Mouse (Mus musculus) megakaryocyte, embryonic 14.5 days (primary cell): ENCODE measurements around the gene Olfr32. TPM values are rescaled to one million over a fixed set of nuclear protein-coding genes. Genes with fewer than 3 reads are reported as not detected.
"Not testable (repeated sequence)": the region's sequence is repeated elsewhere in the genome, so short reads cannot be mapped to it uniquely, and the experiment has no call there.

ENCODE experiments used
- H3K27me3 ChIP-seq: replicated peaks from 2 replicates; pipeline ENCODE3; 2012; ENCODE audit warnings: inconsistent platforms
- H3K36me3 ChIP-seq: replicated peaks from 2 replicates; pipeline ENCODE3; 2012; ENCODE audit warnings: low read length, inconsistent platforms, mixed read lengths
- H3K4me1 ChIP-seq: 2 replicates; pipeline ENCODE4 v1.6.1; 2012; ENCODE audit warnings: inconsistent platforms
- H3K4me3 ChIP-seq: replicated peaks from 2 replicates; pipeline ENCODE3; 2012; ENCODE audit warnings: moderate library complexity, mild to moderate bottlenecking, inconsistent platforms
- H3K9me3 ChIP-seq: 2 replicates; pipeline ENCODE4 v1.6.1; 2012; ENCODE audit warnings: inconsistent platforms
- FLI1 ChIP-seq: IDR thresholded peaks from 2 replicates; pipeline ENCODE4 v1.6.1; 2012; ENCODE audit warnings: low read length, inconsistent platforms, mixed read lengths
- GATA1 ChIP-seq: IDR thresholded peaks from 3 replicates; pipeline ENCODE4 v1.6.1; 2012; ENCODE audit warnings: mixed read lengths, low read length, inconsistent platforms, borderline replicate concordance
- polyA plus RNA-seq: library from polyadenylated mRNA; stranded (reverse); fragments of >175 nt; gene quantifications from 2 replicates; pipeline ENCODE4 v1.2.3, GENCODE M21; 2012; ENCODE audit warnings: low replicate concordance; ENCODE audit not compliant: insufficient read depth

Olfr32 gene
- not detected in 2 replicates for polyA plus RNA-seq

GRCm38 (mm10) chr2:90142196-90142595, at the start of gene Olfr32:
Gene Olfr32, minus strand, starts transcription at chr2:90142296.
- Histone ChIP-seq H3K4me1 (no peaks in the 10 kb centered on the region), H3K36me3 (no peaks in the 10 kb centered on the region), H3K9me3 (no peaks in the 10 kb centered on the region), H3K27me3 (no peaks in the 10 kb centered on the region), H3K4me3 (no peak within 1 kb of the TSS)
- no peak for TF ChIP-seq GATA1
- TF ChIP-seq FLI1, result no peak

GRCm38 (mm10) chr2:90187082-90187481, 45.0 kb upstream of the Olfr32 start:
- not testable (repeated sequence) for H3K27me3 ChIP-seq, H3K4me3 ChIP-seq, H3K4me1 ChIP-seq, H3K9me3 ChIP-seq, H3K36me3 ChIP-seq

GRCm38 (mm10) chr2:90186082-90186481, 44.0 kb upstream of the Olfr32 start:
- not testable (repeated sequence) for H3K4me1 ChIP-seq, H3K27me3 ChIP-seq, H3K36me3 ChIP-seq, H3K4me3 ChIP-seq, H3K9me3 ChIP-seq

GRCm38 (mm10) chr2:90153916-90154315, 11.8 kb upstream of the Olfr32 start:
- Histone ChIP-seq H3K36me3 (no peaks in the 10 kb centered on the region), H3K4me1 (no peaks in the 10 kb centered on the region), H3K4me3 (no peak overlapping the region), H3K9me3 (peaks cover 3% of the 10 kb centered on the region), H3K27me3 (no peaks in the 10 kb centered on the region)
- TF ChIP-seq GATA1 (no peak), FLI1 (no peak)

- TF ChIP-seq FLI1 (no peak), GATA1 (no peak)
- Histone ChIP-seq H3K36me3 (no peaks in the 10 kb centered on the region), H3K4me3 (no peak within 1 kb of the TSS), H3K27me3 (no peaks in the 10 kb centered on the region), H3K4me1 (no peaks in the 10 kb centered on the region), H3K9me3 (peaks cover 3% of the 10 kb centered on the region)
These were observed 10.9 kb upstream of the Olfr32 start, which contains the start of gene Olfr1270 for GRCm38 (mm10) chr2:90152991-90153390. Gene Olfr1270, minus strand, starts transcription at chr2:90153091.

GRCm38 (mm10) chr2:90121312-90121711, 20.8 kb downstream of the Olfr32 start, which contains the start of gene Olfr1269:
Gene Olfr1269, minus strand, starts transcription at chr2:90121412.
- H3K36me3 ChIP-seq, result no peaks in the 10 kb centered on the region

More at GRCm38 (mm10) chr2:90121312-90121711, 20.8 kb downstream of the Olfr32 start, which contains the start of gene Olfr1269:
- Histone ChIP-seq H3K9me3 (peaks cover 4% of the 10 kb centered on the region; the same call in 1 of the 2 replicates), H3K27me3 (no peaks in the 10 kb centered on the region), H3K4me1 (no peaks in the 10 kb centered on the region), H3K4me3 (no peak within 1 kb of the TSS)
- no peak for TF ChIP-seq FLI1
- no peak for TF ChIP-seq GATA1

Other genes with a start within 250 kb of the Olfr32 start
- not detected in 2 replicates for gene Olfr1258, start 215.0 kb downstream of the Olfr32 start, polyA plus RNA-seq
- not detected in 2 replicates for gene Olfr1259, start 193.6 kb downstream of the Olfr32 start, polyA plus RNA-seq
- not detected in 2 replicates for gene Olfr1260, start 168.0 kb downstream of the Olfr32 start, polyA plus RNA-seq
- 0.52 TPM in 1 of 2 replicates, not detected in the other for gene Olfr1261, start 151.1 kb downstream of the Olfr32 start, polyA plus RNA-seq
- not detected in 2 replicates for gene Olfr1262, start 142.2 kb downstream of the Olfr32 start, polyA plus RNA-seq
- not detected in 2 replicates for gene Olfr1263, start 130.2 kb downstream of the Olfr32 start, polyA plus RNA-seq
- not detected in 2 replicates for gene Olfr1264, start 116.7 kb downstream of the Olfr32 start, polyA plus RNA-seq
- gene Olfr1265, start 107.0 kb downstream of the Olfr32 start, polyA plus RNA-seq, result not detected in 2 replicates
- not detected in 2 replicates for gene Olfr140, start 78.7 kb downstream of the Olfr32 start, polyA plus RNA-seq
- not detected in 2 replicates for gene Olfr1269, start 20.9 kb downstream of the Olfr32 start, polyA plus RNA-seq
- not detected in 2 replicates for gene Olfr1270, start 10.8 kb upstream of the Olfr32 start, polyA plus RNA-seq
- not detected in 2 replicates for gene Olfr1506, start 82.2 kb upstream of the Olfr32 start, polyA plus RNA-seq
- gene Olfr142, start 115.3 kb upstream of the Olfr32 start, polyA plus RNA-seq, result not detected in 2 replicates
- gene Olfr1271, start 128.7 kb upstream of the Olfr32 start, polyA plus RNA-seq, result not detected in 2 replicates
- gene Olfr1272, start 150.5 kb upstream of the Olfr32 start, polyA plus RNA-seq, result 0.37 TPM in 1 of 2 replicates, not detected in the other
- gene Gm13769, start 179.9 kb upstream of the Olfr32 start, polyA plus RNA-seq, result not detected in 2 replicates